Mouse (Mus musculus) bone marrow macrophage, adult 2 months (primary cell): ENCODE measurements around the gene Itsn1.

Source experiments
- CTCF ChIP-seq: IDR thresholded peaks from 2 replicates; pipeline ENCODE4 v1.5.1; 2012; ENCODE audit warnings: low read depth, mild to moderate bottlenecking, low read length, moderate library complexity
- POLR2A ChIP-seq: IDR thresholded peaks from 2 replicates; pipeline ENCODE4 v1.6.1; 2012; ENCODE audit warnings: mild to moderate bottlenecking, low read depth, low read length, borderline replicate concordance

- TF ChIP-seq POLR2A (no peak), CTCF (no peak)
These were observed 17.2 kb downstream of the Itsn1 start for GRCm38 (mm10) chr16:91746101-91746950.
